Mouse (Mus musculus): ENCODE measurements around the gene Retreg3. TPM values are rescaled to one million over a fixed set of nuclear protein-coding genes. Genes with fewer than 3 reads are reported as not detected.

The Retreg3 gene
- polyA plus RNA-seq, 1 experiment = 34.1 TPM

GRCm38 (mm10) chr11:101149178-101150105, 29.7 kb upstream of the Retreg3 start:
- TF ChIP-seq CTCF (IDR thresholded peaks at IDR 0.05; ENCODE audit: borderline replicate concordance, insufficient read depth, low read length) (no peak), POLR2A (IDR thresholded peaks at IDR 0.05; ENCODE audit: low read depth, low read length) (no peak)
- Histone ChIP-seq H3K27ac (ENCODE audit: insufficient read depth, low read length) (peak overlapping the region; percentile 50), H3K4me1 (ENCODE audit: control insufficient read depth, insufficient read depth, low read length) (peaks cover 7% of the 10 kb centered on the region; the same call in 1 of the 2 replicates), H3K4me3 (ENCODE audit: insufficient read depth, low read length) (no peak overlapping the region)

GRCm38 (mm10) chr11:101148751-101149150, 29.1 kb upstream of the Retreg3 start:
- TF ChIP-seq CTCF (IDR thresholded peaks at IDR 0.05; ENCODE audit: borderline replicate concordance, insufficient read depth, low read length) (no peak), POLR2A (IDR thresholded peaks at IDR 0.05; ENCODE audit: low read depth, low read length) (no peak)
- Histone ChIP-seq H3K4me3 (ENCODE audit: insufficient read depth, low read length) (no peak overlapping the region), H3K4me1 (ENCODE audit: control insufficient read depth, insufficient read depth, low read length) (peaks cover 7% of the 10 kb centered on the region; the same call in 1 of the 2 replicates), H3K27ac (ENCODE audit: insufficient read depth, low read length) (peak overlapping the region; percentile 50)

- TF ChIP-seq POLR2A (IDR thresholded peaks at IDR 0.05; ENCODE audit: low read depth, low read length) = no peak
- TF ChIP-seq CTCF (IDR thresholded peaks at IDR 0.05; ENCODE audit: borderline replicate concordance, insufficient read depth, low read length) = no peak
- Histone ChIP-seq H3K27ac (ENCODE audit: insufficient read depth, low read length) (no peak overlapping the region), H3K4me1 (ENCODE audit: control insufficient read depth, insufficient read depth, low read length) (peaks cover 7% of the 10 kb centered on the region; the same call in 1 of the 2 replicates), H3K4me3 (ENCODE audit: insufficient read depth, low read length) (no peak overlapping the region)
These were observed 26.7 kb upstream of the Retreg3 start for GRCm38 (mm10) chr11:101146377-101146776.

GRCm38 (mm10) chr11:101143338-101144225, 23.9 kb upstream of the Retreg3 start:
- Histone ChIP-seq H3K4me1 (ENCODE audit: control insufficient read depth, insufficient read depth, low read length) (peaks cover 4% of the 10 kb centered on the region), H3K27ac (ENCODE audit: insufficient read depth, low read length) (no peak overlapping the region)
- TF ChIP-seq POLR2A (IDR thresholded peaks at IDR 0.05; ENCODE audit: low read depth, low read length) = no peak
- TF ChIP-seq CTCF (IDR thresholded peaks at IDR 0.05; ENCODE audit: borderline replicate concordance, insufficient read depth, low read length) = no peak

GRCm38 (mm10) chr11:101142215-101142967, 22.7 kb upstream of the Retreg3 start:
- no peak for TF ChIP-seq POLR2A (IDR thresholded peaks at IDR 0.05; ENCODE audit: low read depth, low read length)
- Histone ChIP-seq H3K4me1 (ENCODE audit: control insufficient read depth, insufficient read depth, low read length) (peaks cover 4% of the 10 kb centered on the region), H3K4me3 (ENCODE audit: insufficient read depth, low read length) (no peak overlapping the region), H3K27ac (ENCODE audit: insufficient read depth, low read length) (no peak overlapping the region)

More at GRCm38 (mm10) chr11:101143338-101144225, 23.9 kb upstream of the Retreg3 start:
- 0 out of 2 replicates have a peak overlapping the region, but pooled peaks have one; percentile 0 for H3K4me3 ChIP-seq (ENCODE audit: insufficient read depth, low read length)

- no peak overlapping the region for H3K27ac ChIP-seq (ENCODE audit: insufficient read depth, low read length)
- peaks cover 4% of the 10 kb centered on the region for H3K4me1 ChIP-seq (ENCODE audit: control insufficient read depth, insufficient read depth, low read length)
- TF ChIP-seq POLR2A (IDR thresholded peaks at IDR 0.05; ENCODE audit: low read depth, low read length) (no peak), CTCF (IDR thresholded peaks at IDR 0.05; ENCODE audit: borderline replicate concordance, insufficient read depth, low read length) (no peak)
- H3K4me3 ChIP-seq (ENCODE audit: insufficient read depth, low read length) = no peak overlapping the region
These were observed 21.4 kb upstream of the Retreg3 start for GRCm38 (mm10) chr11:101141088-101141487.

- Histone ChIP-seq H3K4me3 (ENCODE audit: insufficient read depth, low read length) (no peak overlapping the region), H3K27ac (ENCODE audit: insufficient read depth, low read length) (no peak overlapping the region), H3K4me1 (ENCODE audit: control insufficient read depth, insufficient read depth, low read length) (peaks cover 4% of the 10 kb centered on the region)
- TF ChIP-seq CTCF (IDR thresholded peaks at IDR 0.05; ENCODE audit: borderline replicate concordance, insufficient read depth, low read length) (no peak), POLR2A (IDR thresholded peaks at IDR 0.05; ENCODE audit: low read depth, low read length) (no peak)
These were observed 20.6 kb upstream of the Retreg3 start for GRCm38 (mm10) chr11:101140164-101140819.

- TF ChIP-seq POLR2A (IDR thresholded peaks at IDR 0.05; ENCODE audit: low read depth, low read length) (no peak), CTCF (IDR thresholded peaks at IDR 0.05; ENCODE audit: borderline replicate concordance, insufficient read depth, low read length) (no peak)
- Histone ChIP-seq H3K4me1 (ENCODE audit: control insufficient read depth, insufficient read depth, low read length) (peaks cover 4% of the 10 kb centered on the region), H3K27ac (ENCODE audit: insufficient read depth, low read length) (no peak overlapping the region), H3K4me3 (ENCODE audit: insufficient read depth, low read length) (no peak overlapping the region)
These were observed 19.0 kb upstream of the Retreg3 start for GRCm38 (mm10) chr11:101138536-101139181.
